Mouse (Mus musculus): ENCODE data around the gene Tsacc. TPM values are rescaled to one million over a fixed set of nuclear protein-coding genes. Genes with fewer than 3 reads are reported as not detected.

Gene Tsacc
- polyA plus RNA-seq, 2 experiments = 2.5 to 4.6 TPM

GRCm38 (mm10) chr3:88234041-88234440 is 62.8 kb downstream of the Tsacc start:
- no peaks in the 10 kb centered on the region for H3K4me1 ChIP-seq (replicated peaks; ENCODE audit: control insufficient read depth in 2 of 2, insufficient read depth in 2 of 2, low read length in 1 of 2)
- H3K27ac ChIP-seq = no peak overlapping the region
- WGBS (ENCODE audit: insufficient replicate concordance) = 58% methylated on average over 8 of the region's 8 CpGs
- H3K4me3 ChIP-seq (ENCODE audit: insufficient read depth in 1 of 2, low read depth in 2 of 2, low read length in 2 of 2) = no peak overlapping the region
- ATAC-seq (ENCODE audit: insufficient read depth) = no peak
- no peak overlapping the region for H3K4me2 ChIP-seq (ENCODE audit: low read depth)
- no peaks in the 10 kb centered on the region for H3K36me3 ChIP-seq (replicated peaks; ENCODE audit: control insufficient read depth, insufficient read depth, low read depth)
- H3K27me3 ChIP-seq (ENCODE audit: control insufficient read depth, insufficient read depth, low read length) = peaks cover 22% of the 10 kb centered on the region
- no peaks in the 10 kb centered on the region for H3K9me3 ChIP-seq (ENCODE audit: control insufficient read depth, low read length)
- H3K9ac ChIP-seq (replicated peaks) = no peak overlapping the region
- no peak for DNase-seq (ENCODE audit: low read depth in 3 of 3, low spot score in 3 of 3)
- no peak for TF ChIP-seq EP300 (IDR thresholded peaks at IDR 0.05; ENCODE audit: low read depth)
- TF ChIP-seq CTCF (IDR thresholded peaks at IDR 0.05; ENCODE audit: low read depth) = no peak

DNA sequence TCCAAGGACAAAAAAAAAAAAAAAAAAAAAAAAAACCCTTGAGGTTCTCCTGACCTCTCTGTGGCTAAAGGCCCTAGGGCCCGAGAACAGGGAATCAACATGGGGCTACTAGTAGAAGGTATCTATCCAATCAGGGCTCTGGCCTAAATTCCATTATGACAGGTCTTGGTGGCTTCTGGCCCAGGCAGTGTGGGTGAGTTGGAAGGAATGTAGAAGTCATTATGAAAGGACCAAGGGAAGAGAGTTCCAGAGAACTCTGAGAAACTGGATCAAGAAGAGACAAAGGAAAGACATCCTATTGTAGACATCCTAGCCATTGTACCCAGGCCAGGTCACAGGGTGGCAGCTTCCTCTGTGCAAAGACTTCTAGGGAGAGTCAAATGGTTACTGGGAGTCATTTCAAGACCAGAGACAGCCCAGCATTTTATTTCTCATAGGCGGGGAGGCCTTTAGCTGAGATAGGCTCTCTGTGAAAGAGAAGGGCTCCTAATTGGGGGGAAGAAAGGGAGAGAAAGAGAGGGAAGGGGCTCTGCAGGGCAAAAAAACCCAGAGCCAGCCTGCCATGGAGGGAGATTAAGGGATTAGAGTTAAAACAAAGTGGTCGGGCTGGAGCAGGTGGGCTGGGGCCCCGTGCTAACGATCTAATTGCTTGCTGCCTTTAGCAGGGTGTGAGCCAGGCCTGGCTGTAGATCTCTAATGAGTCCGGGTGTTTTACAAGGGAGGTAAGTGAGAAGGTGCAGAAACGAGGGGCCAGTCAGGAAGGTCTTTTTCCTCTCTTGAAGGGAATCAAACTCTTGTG is 63.7 kb downstream of the Tsacc start:
- Histone ChIP-seq H3K4me2 (ENCODE audit: low read depth) (no peak overlapping the region), H3K36me3 (replicated peaks; ENCODE audit: control insufficient read depth, insufficient read depth, low read depth) (no peaks in the 10 kb centered on the region), H3K27me3 (ENCODE audit: control insufficient read depth, insufficient read depth, low read length) (peaks cover 14% of the 10 kb centered on the region), H3K27ac (no peak overlapping the region), H3K9me3 (ENCODE audit: control insufficient read depth, low read length) (no peaks in the 10 kb centered on the region), H3K9ac (replicated peaks) (no peak overlapping the region), H3K4me1 (replicated peaks; ENCODE audit: control insufficient read depth in 2 of 2, insufficient read depth in 2 of 2, low read length in 1 of 2) (no peaks in the 10 kb centered on the region), H3K4me3 (ENCODE audit: insufficient read depth in 1 of 2, low read depth in 2 of 2, low read length in 2 of 2) (no peak overlapping the region)
- ATAC-seq (ENCODE audit: insufficient read depth) = no peak
- TF ChIP-seq CTCF (IDR thresholded peaks at IDR 0.05; ENCODE audit: low read depth) (no peak), EP300 (IDR thresholded peaks at IDR 0.05; ENCODE audit: low read depth) (no peak)
- WGBS (ENCODE audit: insufficient replicate concordance) = 14% methylated on average over 7 of the region's 7 CpGs
- DNase-seq (ENCODE audit: low read depth in 3 of 3, low spot score in 3 of 3) = no peak

Other genes with a start within 250 kb of the Tsacc start
- gene Naxe, start 238.5 kb downstream of the Tsacc start, polyA plus RNA-seq (2012; rRNA removed) = 25.0 and 26.1 TPM in 2 replicates
- gene Naxe, start 238.5 kb downstream of the Tsacc start, polyA plus RNA-seq (2014; fragmentation: Nextera tagmentation; extraction: Ambion mirVana) = 59.6 and 67.7 TPM in 2 replicates
- not detected in 2 replicates for gene Ttc24, start 218.7 kb downstream of the Tsacc start, polyA plus RNA-seq (2012; rRNA removed)
- not detected in 2 replicates for gene Ttc24, start 218.7 kb downstream of the Tsacc start, polyA plus RNA-seq (2014; fragmentation: Nextera tagmentation; extraction: Ambion mirVana)
- gene Iqgap3, start 215.0 kb downstream of the Tsacc start, polyA plus RNA-seq (2012; rRNA removed) = 8.4 and 8.8 TPM in 2 replicates
- gene Iqgap3, start 215.0 kb downstream of the Tsacc start, polyA plus RNA-seq (2014; fragmentation: Nextera tagmentation; extraction: Ambion mirVana) = 6.7 and 7.6 TPM in 2 replicates
- 10.3 and 11.1 TPM in 2 replicates for gene Mef2d, start 154.6 kb downstream of the Tsacc start, polyA plus RNA-seq (2012; rRNA removed)
- gene Mef2d, start 154.6 kb downstream of the Tsacc start, polyA plus RNA-seq (2014; fragmentation: Nextera tagmentation; extraction: Ambion mirVana) = 6.4 and 7.5 TPM in 2 replicates
- gene Rhbg, start 42.3 kb downstream of the Tsacc start, polyA plus RNA-seq (2012; rRNA removed) = 5.6 and 7.8 TPM in 2 replicates
- gene Rhbg, start 42.3 kb downstream of the Tsacc start, polyA plus RNA-seq (2014; fragmentation: Nextera tagmentation; extraction: Ambion mirVana) = 7.6 and 8.0 TPM in 2 replicates
- gene Gm38392, start 9.8 kb downstream of the Tsacc start, polyA plus RNA-seq (2012; rRNA removed) = not detected in 2 replicates
- gene Gm38392, start 9.8 kb downstream of the Tsacc start, polyA plus RNA-seq (2014; fragmentation: Nextera tagmentation; extraction: Ambion mirVana) = not detected in 2 replicates
- gene Cct3, start 117 bp upstream of the Tsacc start, polyA plus RNA-seq (2012; rRNA removed) = 121 and 179 TPM in 2 replicates
- 269 and 292 TPM in 2 replicates for gene Cct3, start 117 bp upstream of the Tsacc start, polyA plus RNA-seq (2014; fragmentation: Nextera tagmentation; extraction: Ambion mirVana)
- 29.2 and 31.1 TPM in 2 replicates for gene Glmp, start 28.0 kb upstream of the Tsacc start, polyA plus RNA-seq (2012; rRNA removed)
- 51.6 and 52.4 TPM in 2 replicates for gene Glmp, start 28.0 kb upstream of the Tsacc start, polyA plus RNA-seq (2014; fragmentation: Nextera tagmentation; extraction: Ambion mirVana)
- gene Tmem79, start 39.1 kb upstream of the Tsacc start, polyA plus RNA-seq (2012; rRNA removed) = 0.70 and 0.92 TPM in 2 replicates
- gene Tmem79, start 39.1 kb upstream of the Tsacc start, polyA plus RNA-seq (2014; fragmentation: Nextera tagmentation; extraction: Ambion mirVana) = 0.92 and 1.0 TPM in 2 replicates
- gene Smg5, start 39.3 kb upstream of the Tsacc start, polyA plus RNA-seq (2012; rRNA removed) = 33.6 and 36.6 TPM in 2 replicates
- gene Smg5, start 39.3 kb upstream of the Tsacc start, polyA plus RNA-seq (2014; fragmentation: Nextera tagmentation; extraction: Ambion mirVana) = 18.8 and 23.7 TPM in 2 replicates
- 7.8 and 8.7 TPM in 2 replicates for gene Paqr6, start 67.6 kb upstream of the Tsacc start, polyA plus RNA-seq (2012; rRNA removed)
- gene Paqr6, start 67.6 kb upstream of the Tsacc start, polyA plus RNA-seq (2014; fragmentation: Nextera tagmentation; extraction: Ambion mirVana) = 4.1 and 6.6 TPM in 2 replicates
- 0.27 and 0.38 TPM in 2 replicates for gene Bglap3, start 75.7 kb upstream of the Tsacc start, polyA plus RNA-seq (2012; rRNA removed)
- gene Bglap3, start 75.7 kb upstream of the Tsacc start, polyA plus RNA-seq (2014; fragmentation: Nextera tagmentation; extraction: Ambion mirVana) = 0.29 and 0.38 TPM in 2 replicates
- not detected in 2 replicates for gene Bglap2, start 81.7 kb upstream of the Tsacc start, polyA plus RNA-seq (2012; rRNA removed)
- not detected in 2 replicates for gene Bglap2, start 81.7 kb upstream of the Tsacc start, polyA plus RNA-seq (2014; fragmentation: Nextera tagmentation; extraction: Ambion mirVana)
- not detected in 2 replicates for gene Bglap, start 87.5 kb upstream of the Tsacc start, polyA plus RNA-seq (2012; rRNA removed)
- not detected in 2 replicates for gene Bglap, start 87.5 kb upstream of the Tsacc start, polyA plus RNA-seq (2014; fragmentation: Nextera tagmentation; extraction: Ambion mirVana)
- 59.1 and 60.6 TPM in 2 replicates for gene Pmf1, start 113.3 kb upstream of the Tsacc start, polyA plus RNA-seq (2012; rRNA removed)
- 73.8 and 81.2 TPM in 2 replicates for gene Pmf1, start 113.3 kb upstream of the Tsacc start, polyA plus RNA-seq (2014; fragmentation: Nextera tagmentation; extraction: Ambion mirVana)
- 8.8 and 9.2 TPM in 2 replicates for gene Slc25a44, start 128.1 kb upstream of the Tsacc start, polyA plus RNA-seq (2012; rRNA removed)
- gene Slc25a44, start 128.1 kb upstream of the Tsacc start, polyA plus RNA-seq (2014; fragmentation: Nextera tagmentation; extraction: Ambion mirVana) = 9.9 and 11.7 TPM in 2 replicates
- gene Sema4a, start 164.2 kb upstream of the Tsacc start, polyA plus RNA-seq (2012; rRNA removed) = 12.7 and 17.8 TPM in 2 replicates
- gene Sema4a, start 164.2 kb upstream of the Tsacc start, polyA plus RNA-seq (2014; fragmentation: Nextera tagmentation; extraction: Ambion mirVana) = 9.1 and 10.5 TPM in 2 replicates
- 45.2 and 58.7 TPM in 2 replicates for gene Lmna, start 213.0 kb upstream of the Tsacc start, polyA plus RNA-seq (2012; rRNA removed)
- gene Lmna, start 213.0 kb upstream of the Tsacc start, polyA plus RNA-seq (2014; fragmentation: Nextera tagmentation; extraction: Ambion mirVana) = 115 and 132 TPM in 2 replicates
- gene Mex3a, start 235.4 kb upstream of the Tsacc start, polyA plus RNA-seq (2012; rRNA removed) = 1.1 and 1.3 TPM in 2 replicates
- 0.74 and 0.82 TPM in 2 replicates for gene Mex3a, start 235.4 kb upstream of the Tsacc start, polyA plus RNA-seq (2014; fragmentation: Nextera tagmentation; extraction: Ambion mirVana)